Mouse (Mus musculus): ENCODE measurements at regions not wholly inside any gene's neighbourhood (a gene's known extent, or its start where the extent isn't known, plus 50 kb on each side); places are given as distances from the start of the nearest gene placed in this dataset.

- Histone ChIP-seq H3K4me1 (ENCODE audit: control insufficient read depth, insufficient read depth, low read length) (no peaks in the 10 kb centered on the region), H3K27ac (ENCODE audit: insufficient read depth, low read length) (no peak overlapping the region), H3K4me3 (ENCODE audit: insufficient read depth, low read length) (no peak overlapping the region)
- TF ChIP-seq CTCF (IDR thresholded peaks at IDR 0.05; ENCODE audit: borderline replicate concordance, insufficient read depth, low read length) = no peak
- TF ChIP-seq POLR2A (IDR thresholded peaks at IDR 0.05; ENCODE audit: low read depth, low read length) = no peak
Measured at GRCm38 (mm10) chr12:13703604-13704003, 434.7 kb downstream of the Nbas start.

- no peak overlapping the region for H3K27ac ChIP-seq (ENCODE audit: insufficient read depth, low read length)
- H3K4me1 ChIP-seq (ENCODE audit: control insufficient read depth, insufficient read depth, low read length) = no peaks in the 10 kb centered on the region
- no peak overlapping the region for H3K4me3 ChIP-seq (ENCODE audit: insufficient read depth, low read length)
- TF ChIP-seq CTCF (IDR thresholded peaks at IDR 0.05; ENCODE audit: borderline replicate concordance, insufficient read depth, low read length) (no peak), POLR2A (IDR thresholded peaks at IDR 0.05; ENCODE audit: low read depth, low read length) (no peak)
Measured at GRCm38 (mm10) chr12:13699858-13700257, 430.9 kb downstream of the Nbas start.

GRCm38 (mm10) chr12:13698834-13699233 is 429.9 kb downstream of the Nbas start:
- no peaks in the 10 kb centered on the region for H3K4me1 ChIP-seq (ENCODE audit: control insufficient read depth, insufficient read depth, low read length)
- H3K4me3 ChIP-seq (ENCODE audit: insufficient read depth, low read length) = no peak overlapping the region
- TF ChIP-seq CTCF (IDR thresholded peaks at IDR 0.05; ENCODE audit: borderline replicate concordance, insufficient read depth, low read length) (no peak), POLR2A (IDR thresholded peaks at IDR 0.05; ENCODE audit: low read depth, low read length) (no peak)
- no peak overlapping the region for H3K27ac ChIP-seq (ENCODE audit: insufficient read depth, low read length)

- TF ChIP-seq POLR2A (IDR thresholded peaks at IDR 0.05; ENCODE audit: low read depth, low read length) (no peak), CTCF (IDR thresholded peaks at IDR 0.05; ENCODE audit: borderline replicate concordance, insufficient read depth, low read length) (no peak)
- Histone ChIP-seq H3K27ac (ENCODE audit: insufficient read depth, low read length) (no peak overlapping the region), H3K4me3 (ENCODE audit: insufficient read depth, low read length) (no peak overlapping the region), H3K4me1 (ENCODE audit: control insufficient read depth, insufficient read depth, low read length) (no peaks in the 10 kb centered on the region)
Measured at GRCm38 (mm10) chr12:13691394-13692165, 422.6 kb downstream of the Nbas start.

- no peaks in the 10 kb centered on the region; the same call in 1 of the 2 replicates for H3K4me1 ChIP-seq (ENCODE audit: control insufficient read depth, insufficient read depth, low read length)
- TF ChIP-seq POLR2A (IDR thresholded peaks at IDR 0.05; ENCODE audit: low read depth, low read length) = no peak
- TF ChIP-seq CTCF (IDR thresholded peaks at IDR 0.05; ENCODE audit: borderline replicate concordance, insufficient read depth, low read length) = no peak
- no peak overlapping the region for H3K4me3 ChIP-seq (ENCODE audit: insufficient read depth, low read length)
- no peak overlapping the region for H3K27ac ChIP-seq (ENCODE audit: insufficient read depth, low read length)
Measured at GRCm38 (mm10) chr12:13677266-13677665, 408.3 kb downstream of the Nbas start.

- no peak overlapping the region for H3K27ac ChIP-seq (ENCODE audit: insufficient read depth, low read length)
- H3K4me3 ChIP-seq (ENCODE audit: insufficient read depth, low read length) = no peak overlapping the region
- no peak for TF ChIP-seq POLR2A (IDR thresholded peaks at IDR 0.05; ENCODE audit: low read depth, low read length)
- no peak for TF ChIP-seq CTCF (IDR thresholded peaks at IDR 0.05; ENCODE audit: borderline replicate concordance, insufficient read depth, low read length)
- no peaks in the 10 kb centered on the region for H3K4me1 ChIP-seq (ENCODE audit: control insufficient read depth, insufficient read depth, low read length)
Measured at GRCm38 (mm10) chr12:13669453-13669852, 400.5 kb downstream of the Nbas start.

- Histone ChIP-seq H3K27ac (ENCODE audit: insufficient read depth, low read length) (no peak overlapping the region), H3K4me3 (ENCODE audit: insufficient read depth, low read length) (no peak overlapping the region), H3K4me1 (ENCODE audit: control insufficient read depth, insufficient read depth, low read length) (no peaks in the 10 kb centered on the region)
- TF ChIP-seq POLR2A (IDR thresholded peaks at IDR 0.05; ENCODE audit: low read depth, low read length) (no peak), CTCF (IDR thresholded peaks at IDR 0.05; ENCODE audit: borderline replicate concordance, insufficient read depth, low read length) (no peak)
Measured at GRCm38 (mm10) chr12:13668485-13669022, 399.6 kb downstream of the Nbas start.

- H3K27ac ChIP-seq (ENCODE audit: insufficient read depth, low read length) = no peak overlapping the region
- no peaks in the 10 kb centered on the region for H3K4me1 ChIP-seq (ENCODE audit: control insufficient read depth, insufficient read depth, low read length)
- no peak overlapping the region for H3K4me3 ChIP-seq (ENCODE audit: insufficient read depth, low read length)
- no peak for TF ChIP-seq POLR2A (IDR thresholded peaks at IDR 0.05; ENCODE audit: low read depth, low read length)
- TF ChIP-seq CTCF (IDR thresholded peaks at IDR 0.05; ENCODE audit: borderline replicate concordance, insufficient read depth, low read length) = no peak
Measured at GRCm38 (mm10) chr12:13639336-13639735, 370.4 kb downstream of the Nbas start.

Measured in embryonic fibroblast, embryonic 13.5 days (primary cell).